Mouse (Mus musculus): ENCODE measurements around the gene Zfp709. TPM values are rescaled to one million over a fixed set of nuclear protein-coding genes. Genes with fewer than 3 reads are reported as not detected.
A peak's percentile ranks its signal among the peaks of the same experiment; 100 is the strongest.
"Not testable (repeated sequence)": the region's sequence is repeated elsewhere in the genome, so short reads cannot be mapped to it uniquely, and the experiment has no call there.

Gene Zfp709
- polyA plus RNA-seq, 1 experiment from 2014 or later = 6.6 TPM

- H3K27ac ChIP-seq; H3K4me1 ChIP-seq; H3K9me3 ChIP-seq (replicated peaks); ATAC-seq (replicated peaks; ENCODE audit: low FRiP score); H3K36me3 ChIP-seq; H3K4me3 ChIP-seq (replicated peaks); H3K4me2 ChIP-seq; H3K27me3 ChIP-seq; H3K9ac ChIP-seq: not testable (repeated sequence)
Measured at GRCm38 (mm10) chr8:71862038-71862437, 19.8 kb upstream of the Zfp709 start.

DNA sequence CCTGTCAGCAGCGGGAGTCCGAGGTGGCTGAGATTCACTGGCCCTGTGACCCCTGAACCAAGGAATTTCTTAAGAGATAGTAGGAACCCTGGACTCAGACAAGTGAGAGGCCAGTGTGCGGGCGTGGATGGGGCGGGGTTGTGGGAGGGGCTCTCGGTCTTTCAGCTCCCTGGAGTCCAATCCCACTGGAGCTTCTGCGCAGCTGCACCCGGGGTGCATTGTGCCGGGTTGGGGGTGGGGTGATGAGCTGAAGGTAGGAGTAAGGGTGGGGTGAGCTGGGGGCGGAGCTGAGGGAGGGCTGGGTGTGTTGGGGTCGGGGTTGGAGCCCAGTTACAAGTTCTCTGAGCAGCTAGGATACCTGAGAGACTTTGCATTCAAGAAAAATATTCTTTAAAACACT lies 18.8 kb downstream of the Zfp709 start:
- not testable (repeated sequence) for H3K4me1 ChIP-seq; H3K27me3 ChIP-seq; H3K4me2 ChIP-seq; H3K4me3 ChIP-seq (replicated peaks); H3K27ac ChIP-seq; H3K9me3 ChIP-seq (replicated peaks); H3K36me3 ChIP-seq; H3K9ac ChIP-seq
- WGBS = 47% methylated on average over 11 of the region's 11 CpGs
- peak; percentile 56; the same call in 1 of the 2 replicates for ATAC-seq (replicated peaks; ENCODE audit: low FRiP score)

GRCm38 (mm10) chr8:71903084-71903483 lies 21.3 kb downstream of the Zfp709 start:
- 69% methylated on average over 1 of the region's 1 CpGs for WGBS
- H3K9me3 ChIP-seq (replicated peaks); H3K9ac ChIP-seq; H3K27ac ChIP-seq; H3K4me1 ChIP-seq; ATAC-seq (replicated peaks; ENCODE audit: low FRiP score); H3K4me3 ChIP-seq (replicated peaks); H3K36me3 ChIP-seq; H3K4me2 ChIP-seq; H3K27me3 ChIP-seq: not testable (repeated sequence)

DNA sequence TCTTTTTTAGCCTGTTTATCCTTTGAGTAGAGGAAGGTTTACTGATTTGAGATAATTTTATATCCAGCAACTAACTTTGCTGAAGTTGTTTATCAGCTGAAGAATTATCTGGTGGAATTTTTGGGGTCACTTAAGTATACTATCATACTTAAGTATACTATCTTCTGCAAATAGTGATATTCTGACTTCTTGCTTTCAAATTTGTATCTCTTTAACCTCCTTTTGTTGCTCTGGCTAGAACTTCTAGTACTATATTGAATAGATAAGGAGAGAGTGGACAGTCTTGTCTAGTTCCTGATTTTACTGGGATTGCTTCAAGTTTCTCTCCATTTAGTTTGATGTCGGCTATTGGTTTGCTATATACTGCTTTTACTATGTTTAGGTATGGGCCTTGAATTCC lies 25.0 kb downstream of the Zfp709 start:
- Histone ChIP-seq H3K4me2 (no peak overlapping the region), H3K9me3 (replicated peaks) (no peaks in the 10 kb centered on the region)
- ATAC-seq (replicated peaks; ENCODE audit: low FRiP score) = no peak

GRCm38 (mm10) chr8:71907798-71908257 lies 26.0 kb downstream of the Zfp709 start:
- Histone ChIP-seq H3K4me2 (peak overlapping the region; percentile 63), H3K9me3 (replicated peaks) (no peaks in the 10 kb centered on the region), H3K27me3 (no peaks in the 10 kb centered on the region), H3K4me3 (replicated peaks) (peak overlapping the region; percentile 73), H3K4me1 (no peaks in the 10 kb centered on the region), H3K27ac (peak overlapping the region; percentile 98), H3K9ac (no peak overlapping the region), H3K36me3 (no peaks in the 10 kb centered on the region)
- WGBS = 92% methylated on average over 5 of the region's 5 CpGs
- ATAC-seq (replicated peaks; ENCODE audit: low FRiP score) = no peak

More for the DNA sequence above, 25.0 kb downstream of the Zfp709 start:
- 94% methylated on average over 1 of the region's 1 CpGs for WGBS
- Histone ChIP-seq H3K27ac (no peak overlapping the region), H3K4me1 (no peaks in the 10 kb centered on the region), H3K9ac (no peak overlapping the region), H3K27me3 (no peaks in the 10 kb centered on the region), H3K4me3 (replicated peaks) (no peak overlapping the region), H3K36me3 (no peaks in the 10 kb centered on the region)

- Histone ChIP-seq H3K4me2 (peak within 1 kb of the TSS; percentile 63), H3K27ac (peak within 1 kb of the TSS; percentile 98), H3K9me3 (replicated peaks) (no peaks in the 10 kb centered on the region), H3K36me3 (peaks cover 3% of the 10 kb centered on the region), H3K27me3 (no peaks in the 10 kb centered on the region), H3K4me1 (no peaks in the 10 kb centered on the region), H3K4me3 (replicated peaks) (peak within 1 kb of the TSS; percentile 73), H3K9ac (peak within 1 kb of the TSS; percentile 69)
- peak; percentile 96 for ATAC-seq (replicated peaks; ENCODE audit: low FRiP score)
- 5% methylated on average over 47 of the region's 47 CpGs for WGBS
Measured at GRCm38 (mm10) chr8:71908309-71909261, 26.8 kb downstream of the Zfp709 start, which contains the start of the genes Zfp882 and Zfp617. Gene Zfp882, plus strand, starts transcription at chr8:71908608. Gene Zfp617, plus strand, starts transcription at chr8:71908635.

- ATAC-seq (replicated peaks; ENCODE audit: low FRiP score) = no peak
- no peaks in the 10 kb centered on the region for H3K9me3 ChIP-seq (replicated peaks)
- WGBS = 93% methylated on average over 2 of the region's 2 CpGs
Measured at GRCm38 (mm10) chr8:71912286-71912685, 30.5 kb downstream of the Zfp709 start.

DNA sequence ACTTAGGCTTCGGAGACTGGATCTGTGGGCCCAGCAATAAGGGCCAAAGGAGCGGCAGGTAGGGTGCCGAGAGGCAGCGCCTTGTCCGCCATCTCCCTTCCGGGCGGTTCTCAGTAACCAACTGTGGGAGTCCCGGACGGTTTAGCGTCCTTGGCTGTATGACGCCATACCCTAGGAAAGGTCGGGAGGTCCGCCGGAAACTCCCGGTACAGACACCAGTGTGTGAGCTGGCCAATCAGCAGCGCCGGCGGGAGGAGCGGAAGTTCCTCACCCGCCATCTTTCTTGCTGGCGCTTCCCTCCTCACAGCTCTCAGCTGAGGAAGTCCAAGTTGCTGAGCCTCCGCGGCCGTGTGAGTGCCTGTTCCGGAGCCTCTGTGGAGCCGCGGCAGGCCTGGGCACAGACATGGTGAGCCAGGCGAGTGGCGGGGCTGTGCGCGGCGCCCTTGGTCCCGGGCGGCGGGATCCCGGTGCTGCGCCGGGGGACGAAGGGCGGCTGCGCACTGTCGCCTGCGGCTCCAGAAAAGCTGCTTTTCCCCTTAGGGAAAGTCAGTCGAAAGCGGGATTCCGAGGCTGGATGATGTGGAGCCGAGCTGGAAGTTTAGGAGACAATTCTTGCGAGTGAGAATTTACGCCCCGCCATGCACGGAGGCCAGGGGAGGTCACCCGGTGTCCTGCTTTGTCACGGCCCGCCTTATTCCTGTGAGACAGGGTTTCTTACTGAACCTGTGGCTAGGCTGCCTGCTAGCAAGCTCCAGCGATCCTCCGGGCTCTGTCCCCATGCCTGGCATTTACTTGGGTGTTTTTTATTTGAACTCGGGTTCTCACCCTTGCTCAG lies 41.0 kb downstream of the Zfp709 start:
- H3K36me3 ChIP-seq = peaks cover 3% of the 10 kb centered on the region
- peak overlapping the region; percentile 81 for H3K9ac ChIP-seq
- H3K4me3 ChIP-seq (replicated peaks) = peak overlapping the region; percentile 63
- H3K27ac ChIP-seq = peak overlapping the region; percentile 98
- peaks cover 6% of the 10 kb centered on the region; the same call in 1 of the 2 replicates for H3K4me1 ChIP-seq
- under 1% methylated on average over 57 of the region's 57 CpGs for whole genome bisulfite sequencing
- H3K9me3 ChIP-seq (replicated peaks) = no peaks in the 10 kb centered on the region
- ATAC-seq (replicated peaks; ENCODE audit: low FRiP score) = peak; percentile 100
- no peaks in the 10 kb centered on the region for H3K27me3 ChIP-seq
- peak overlapping the region; percentile 64 for H3K4me2 ChIP-seq

More at GRCm38 (mm10) chr8:71912286-71912685, 30.5 kb downstream of the Zfp709 start:
- H3K27ac ChIP-seq = no peak overlapping the region
- H3K27me3 ChIP-seq = no peaks in the 10 kb centered on the region
- H3K36me3 ChIP-seq = peaks cover 36% of the 10 kb centered on the region
- H3K4me2 ChIP-seq = no peak overlapping the region
- H3K4me3 ChIP-seq (replicated peaks) = no peak overlapping the region
- no peak overlapping the region for H3K9ac ChIP-seq
- H3K4me1 ChIP-seq = no peaks in the 10 kb centered on the region

- no peak overlapping the region for H3K9ac ChIP-seq
- WGBS = 96% methylated on average over 5 of the region's 5 CpGs
- peaks cover 27% of the 10 kb centered on the region for H3K36me3 ChIP-seq
- no peaks in the 10 kb centered on the region for H3K9me3 ChIP-seq (replicated peaks)
- H3K4me2 ChIP-seq = no peak overlapping the region
- H3K27me3 ChIP-seq = no peaks in the 10 kb centered on the region
- no peak overlapping the region for H3K27ac ChIP-seq
- no peak for ATAC-seq (replicated peaks; ENCODE audit: low FRiP score)
- no peak overlapping the region for H3K4me3 ChIP-seq (replicated peaks)
- H3K4me1 ChIP-seq = peaks cover 6% of the 10 kb centered on the region; the same call in 1 of the 2 replicates
Measured at GRCm38 (mm10) chr8:71925791-71926190, 44.0 kb downstream of the Zfp709 start.

GRCm38 (mm10) chr8:71926551-71926950 lies 44.7 kb downstream of the Zfp709 start:
- no peaks in the 10 kb centered on the region for H3K9me3 ChIP-seq (replicated peaks)
- peaks cover 35% of the 10 kb centered on the region for H3K36me3 ChIP-seq
- H3K9ac ChIP-seq = no peak overlapping the region
- H3K4me1 ChIP-seq = peaks cover 6% of the 10 kb centered on the region; the same call in 1 of the 2 replicates
- no peaks in the 10 kb centered on the region for H3K27me3 ChIP-seq
- no peak overlapping the region for H3K4me2 ChIP-seq
- WGBS = 91% methylated on average over 3 of the region's 3 CpGs
- H3K4me3 ChIP-seq (replicated peaks) = no peak overlapping the region
- no peak for ATAC-seq (replicated peaks; ENCODE audit: low FRiP score)
- H3K27ac ChIP-seq = no peak overlapping the region

- Histone ChIP-seq H3K27ac (no peak overlapping the region), H3K9ac (no peak overlapping the region), H3K4me1 (peaks cover 6% of the 10 kb centered on the region; the same call in 1 of the 2 replicates), H3K9me3 (replicated peaks) (no peaks in the 10 kb centered on the region), H3K27me3 (no peaks in the 10 kb centered on the region), H3K4me2 (no peak overlapping the region), H3K4me3 (replicated peaks) (no peak overlapping the region), H3K36me3 (peaks cover 39% of the 10 kb centered on the region)
- no peak for ATAC-seq (replicated peaks; ENCODE audit: low FRiP score)
Measured at GRCm38 (mm10) chr8:71927779-71928178, 46.0 kb downstream of the Zfp709 start.

- H3K9ac ChIP-seq; H3K4me2 ChIP-seq; H3K4me3 ChIP-seq (replicated peaks); ATAC-seq (replicated peaks; ENCODE audit: low FRiP score); H3K27me3 ChIP-seq; H3K9me3 ChIP-seq (replicated peaks); H3K27ac ChIP-seq; H3K4me1 ChIP-seq: not testable (repeated sequence)
- peaks cover 10% of the 10 kb centered on the region for H3K36me3 ChIP-seq
- WGBS = 89% methylated on average over 2 of the region's 2 CpGs
Measured at GRCm38 (mm10) chr8:71938037-71938436, 56.2 kb downstream of the Zfp709 start.

Data from kidney, embryonic 15.5 days (tissue).